Mouse (Mus musculus) embryonic fibroblast, embryonic 13.5 days (primary cell): ENCODE data around the gene Olfr1352. TPM values are rescaled to one million over a fixed set of nuclear protein-coding genes. Genes with fewer than 3 reads are reported as not detected.
"Not testable (repeated sequence)": the region's sequence is repeated elsewhere in the genome, so short reads cannot be mapped to it uniquely, and the experiment has no call there.

Source experiments
- H3K27ac ChIP-seq: 2 replicates; pipeline ENCODE4 v1.5.1; 2012; ENCODE audit warnings: low read length, control low read depth, inconsistent platforms; ENCODE audit not compliant: insufficient read depth
- H3K4me1 ChIP-seq: 2 replicates; pipeline ENCODE4 v1.6.1; 2011; ENCODE audit warnings: low read length; ENCODE audit not compliant: control insufficient read depth, insufficient read depth
- H3K4me3 ChIP-seq: 2 replicates; pipeline ENCODE4 v1.5.1; 2011; ENCODE audit warnings: mild to moderate bottlenecking, control low read depth, low read length; ENCODE audit not compliant: insufficient read depth
- CTCF ChIP-seq: IDR thresholded peaks from 2 replicates; pipeline ENCODE4 v1.5.1; 2011; ENCODE audit warnings: mild to moderate bottlenecking, control low read depth, low read length, moderate library complexity, borderline replicate concordance; ENCODE audit not compliant: insufficient read depth
- POLR2A ChIP-seq: IDR thresholded peaks from 2 replicates; pipeline ENCODE4 v1.6.1; 2011; ENCODE audit warnings: low read depth, mild to moderate bottlenecking, control low read depth, low read length, moderate library complexity
- polyA plus RNA-seq: library from polyadenylated mRNA; stranded (reverse); fragments of >200 nt; gene quantifications from 2 replicates; pipeline ENCODE4 v1.2.4, GENCODE M21; 2011; ENCODE audit warnings: low read depth; ENCODE audit not compliant: missing spikeins, insufficient read length

The Olfr1352 gene
- polyA plus RNA-seq: not detected in 2 replicates

- Histone ChIP-seq H3K27ac (no peak within 1 kb of the TSS), H3K4me3 (no peak within 1 kb of the TSS), H3K4me1 (no peaks in the 10 kb centered on the region)
- TF ChIP-seq CTCF: no peak
- TF ChIP-seq POLR2A: no peak
Observed at GRCm38 (mm10) chr10:78980750-78981149, at the start of gene Olfr1352. Gene Olfr1352 (plus strand): TSS chr10:78981050.

DNA sequence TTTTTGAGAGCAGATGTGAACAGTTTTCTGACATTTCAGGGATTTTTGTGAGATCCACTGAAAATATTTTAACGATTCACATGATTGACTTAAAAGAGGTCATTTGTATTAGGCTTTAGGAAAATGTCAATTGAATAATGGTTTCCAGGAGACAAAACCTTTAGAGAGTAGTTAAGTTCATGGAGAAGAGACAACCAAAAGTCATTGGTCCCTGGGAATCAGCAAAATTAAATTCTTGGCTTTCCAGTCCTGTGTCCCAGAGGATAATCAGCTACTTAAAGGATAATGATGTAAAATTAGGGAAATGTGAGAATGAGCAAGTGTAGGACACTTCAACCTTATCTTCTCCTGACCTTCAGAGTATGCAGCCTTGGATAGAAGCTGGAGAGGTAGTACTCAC, 30.5 kb upstream of the Olfr1352 start, which contains the start of gene Olfr8:
TSS of gene Olfr8 (plus strand) at position 301 of the 400 bp plus-strand sequence.
- not testable (repeated sequence) for H3K27ac ChIP-seq, H3K4me3 ChIP-seq, H3K4me1 ChIP-seq

DNA sequence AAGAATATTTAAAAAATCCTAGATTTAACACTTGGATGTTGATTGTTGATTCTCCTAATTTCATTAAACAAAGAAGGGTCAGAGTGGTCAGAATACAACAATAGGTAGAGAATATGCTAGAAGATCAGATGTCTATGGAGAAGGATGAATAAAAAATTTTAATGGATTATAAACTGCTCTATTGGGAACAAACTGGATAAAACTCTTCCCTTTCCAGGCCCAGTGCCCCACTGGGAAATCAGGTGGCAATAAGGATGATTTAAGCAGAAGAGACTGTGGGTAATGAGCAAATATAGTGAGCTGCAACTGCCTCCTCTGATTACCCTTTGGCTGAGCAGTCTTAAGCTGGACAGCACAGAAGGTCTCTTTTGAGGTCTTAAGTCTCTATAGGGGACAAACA, 17.8 kb upstream of the Olfr1352 start, which contains the start of gene Olfr1353:
TSS of gene Olfr1353 (plus strand) at position 301 of the 400 bp plus-strand sequence.
- H3K4me1 ChIP-seq, H3K27ac ChIP-seq, H3K4me3 ChIP-seq: not testable (repeated sequence)

GRCm38 (mm10) chr10:79012172-79012571, 31.3 kb downstream of the Olfr1352 start, which contains the start of gene Olfr1351:
Gene Olfr1351 (plus strand): TSS chr10:79012472.
- H3K4me3 ChIP-seq: no peak within 1 kb of the TSS
- no peak within 1 kb of the TSS for H3K27ac ChIP-seq
- H3K4me1 ChIP-seq: no peaks in the 10 kb centered on the region
- TF ChIP-seq POLR2A (no peak), CTCF (no peak)

DNA sequence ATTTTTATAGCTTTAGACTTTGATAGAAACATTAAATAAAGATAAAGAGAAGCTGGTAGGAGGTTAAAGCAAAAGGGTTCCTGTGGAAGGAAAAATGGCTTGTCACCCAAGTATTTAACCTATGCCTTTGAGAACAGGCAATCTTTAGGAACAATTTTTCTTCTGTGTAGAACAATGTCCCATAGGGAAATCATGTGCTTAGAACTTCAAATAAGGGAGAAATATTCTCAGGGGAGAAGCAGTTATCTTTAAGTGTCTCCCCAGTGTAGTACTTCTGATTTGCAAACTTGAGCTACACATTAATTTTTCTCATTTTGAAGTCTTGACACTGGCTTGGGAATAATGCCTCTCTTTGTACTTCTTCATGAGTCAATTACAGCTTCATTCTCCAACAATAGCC, 47.6 kb downstream of the Olfr1352 start, which contains the start of gene Olfr57:
TSS of gene Olfr57 (plus strand) at position 301 of the 400 bp plus-strand sequence.
- H3K4me1 ChIP-seq: no peaks in the 10 kb centered on the region
- TF ChIP-seq CTCF: no peak
- TF ChIP-seq POLR2A: no peak
- no peak within 1 kb of the TSS for H3K4me3 ChIP-seq
- no peak within 1 kb of the TSS for H3K27ac ChIP-seq

Other genes starting within 250 kb of the Olfr1352 start
- gene Ccdc105, start 228.0 kb upstream of the Olfr1352 start, polyA plus RNA-seq: not detected in 2 replicates
- gene Slc1a6, start 200.6 kb upstream of the Olfr1352 start, polyA plus RNA-seq: 20.8 and 29.1 TPM in 2 replicates
- gene Olfr1356, start 128.9 kb upstream of the Olfr1352 start, polyA plus RNA-seq: not detected in 2 replicates
- not detected in 2 replicates for gene Olfr1355, start 105.5 kb upstream of the Olfr1352 start, polyA plus RNA-seq
- gene Olfr1354, start 67.9 kb upstream of the Olfr1352 start, polyA plus RNA-seq: not detected in 2 replicates
- not detected in 2 replicates for gene Olfr8, start 30.4 kb upstream of the Olfr1352 start, polyA plus RNA-seq
- not detected in 2 replicates for gene Olfr1353, start 17.7 kb upstream of the Olfr1352 start, polyA plus RNA-seq
- not detected in 2 replicates for gene Olfr1351, start 31.4 kb downstream of the Olfr1352 start, polyA plus RNA-seq
- gene Olfr57, start 47.7 kb downstream of the Olfr1352 start, polyA plus RNA-seq: not detected in 2 replicates
- gene 2610008E11Rik, start 116.5 kb downstream of the Olfr1352 start, polyA plus RNA-seq: 33.2 and 34.0 TPM in 2 replicates
- gene Vmn2r80, start 167.7 kb downstream of the Olfr1352 start, polyA plus RNA-seq: not detected in 2 replicates